Mouse (Mus musculus) liver, embryonic 14.5 days (tissue): ENCODE measurements at regions not wholly inside any gene's neighbourhood (a gene's known extent, or its start where the extent isn't known, plus 50 kb on each side); places are given as distances from the start of the nearest gene placed in this dataset.

Experiments
- CTCF ChIP-seq: IDR thresholded peaks from 2 replicates; pipeline ENCODE4 v1.5.1; 2016; ENCODE audit warnings: antibody characterized with exemption, low read depth, control low read depth
- EP300 ChIP-seq: IDR thresholded peaks from 2 replicates; pipeline ENCODE4 v1.6.1; 2016; ENCODE audit warnings: antibody characterized with exemption, low read depth

DNA sequence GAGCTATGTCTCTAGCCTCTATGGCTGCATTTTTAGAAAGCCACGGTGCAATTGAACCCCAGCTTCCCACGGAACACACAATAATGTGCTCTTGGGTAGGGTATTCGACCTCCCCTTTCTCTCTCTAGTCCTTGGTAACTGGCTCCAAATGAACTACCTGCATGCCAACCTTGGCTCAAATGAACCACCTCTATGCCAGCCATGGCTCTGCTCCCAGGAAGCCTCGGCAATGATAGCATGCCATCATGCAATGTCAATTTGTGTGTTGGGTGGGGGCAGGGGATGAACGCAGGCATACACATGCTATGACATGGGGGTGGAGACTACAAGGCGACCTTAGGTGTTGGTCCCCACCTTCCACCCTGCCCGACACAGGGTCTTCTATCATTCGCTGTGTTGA lies 170.5 kb upstream of the Gli2 start:
- TF ChIP-seq EP300 (no peak), CTCF (no peak)
